ENCODE assay signal across 18 mouse cellular contexts in genomic region chr10:117282551-117282950, GRCm38 (mm10). TPM values are rescaled to one million over a fixed set of nuclear protein-coding genes. Genes with fewer than 3 reads are reported as not detected.
"Had no signal": no experiment of that assay in that cellular context is flagged by ENCODE, and none has a peak within 500 bp of the region (broad histone marks: within the 10 kb centered on the region; RNA-seq: fewer than 3 reads in every experiment).

No protein-coding gene starts in this region.

- H3K27ac ChIP-seq: limb, embryonic 12.5 days; liver, embryonic 14.5 days; midbrain, embryonic 10.5 days; neural tube, embryonic 15.5 days had no signal

- H3K36me3 ChIP-seq: limb, embryonic 12.5 days; midbrain, embryonic 10.5 days; neural tube, embryonic 15.5 days had no signal

- H3K4me3 ChIP-seq: limb, embryonic 12.5 days; midbrain, embryonic 10.5 days; myocyte; neural tube, embryonic 15.5 days had no signal

- H3K4me1 ChIP-seq: limb, embryonic 12.5 days; midbrain, embryonic 10.5 days; neural tube, embryonic 15.5 days had no signal

- DNase-seq: liver; midbrain, embryonic 14.5 days; right cerebral cortex, postnatal 4 days; spleen, adult 18-20 months; thymus, adult 18-20 months had no signal

RNA-seq across cellular contexts. Expression of gene Lyz1, which starts 10.1 kb away (rescaled TPM):
- polyA plus RNA-seq: kidney, embryonic 16.5 days; limb, embryonic 12.5 days; lung, embryonic 14.5 days; midbrain, embryonic 10.5 days; midbrain, embryonic 14.5 days; myocyte; neural tube, embryonic 11.5 days had no signal

RNA-seq across cellular contexts. Expression of gene 9530003J23Rik, which starts 44.0 kb away (rescaled TPM):
- total RNA-seq: layer of hippocampus, postnatal 25 days; left cerebral cortex, adult 8-10 months; left cerebral cortex, postnatal 25 days had no signal
- polyA plus RNA-seq: kidney, adult 2 months; kidney, embryonic 16.5 days; limb, embryonic 12.5 days; liver, embryonic 14.5 days; lung, embryonic 14.5 days; midbrain, embryonic 10.5 days; midbrain, embryonic 14.5 days; myocyte; neural tube, embryonic 11.5 days; neural tube, embryonic 15.5 days; urinary bladder, adult 2 months had no signal
